Mouse (Mus musculus): Measurements from ENCODE around the gene Stx4a.

DNA sequence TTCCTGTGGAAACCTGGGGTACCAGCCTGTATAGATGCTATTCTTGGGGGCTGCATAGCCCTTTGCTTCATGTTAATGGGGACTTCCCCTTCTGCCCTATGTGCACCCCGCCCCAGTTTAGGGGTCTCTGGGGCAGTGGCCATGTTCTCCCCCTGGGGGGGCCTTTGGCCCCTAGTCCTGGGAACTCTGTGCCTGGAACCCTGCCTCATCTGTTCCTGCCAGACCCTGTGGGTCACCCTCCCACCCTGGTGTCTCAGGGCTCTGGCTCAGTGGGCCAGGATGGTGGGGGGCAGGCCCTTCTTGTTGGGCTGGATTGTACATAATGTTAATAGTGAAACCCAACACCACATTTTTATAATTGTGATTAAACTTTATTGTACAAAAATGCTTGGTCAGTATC, 24.4 kb upstream of the Stx4a start:
- TF ChIP-seq CTCF (conservative IDR thresholded peaks at IDR 0.05; ENCODE audit: low read length) (no peak), NANOG (IDR thresholded peaks at IDR 0.05; ENCODE audit: borderline replicate concordance, low read length) (no peak), POU5F1 (IDR thresholded peaks at IDR 0.05; ENCODE audit: borderline replicate concordance, low read length) (no peak)

Measured in E14TG2a.4 (cell line).